Mouse (Mus musculus): ENCODE measurements around the gene Gm4969.
"Not testable (repeated sequence)": the region's sequence is repeated elsewhere in the genome, so short reads cannot be mapped to it uniquely, and the experiment has no call there.

The Gm4969 gene

GRCm38 (mm10) chr7:19118028-19118771 lies at the start of gene Gm4969:
TSS of gene Gm4969 (minus strand) at chr7:19118368.
- DNase-seq: peak; percentile 69

GRCm38 (mm10) chr7:19166990-19167389 lies 48.8 kb upstream of the Gm4969 start:
- no peak for DNase-seq

- no peak for DNase-seq
These were observed 47.7 kb upstream of the Gm4969 start, which contains the start of gene Gipr for GRCm38 (mm10) chr7:19165656-19166423. TSS of gene Gipr (minus strand) at chr7:19166127.

- DNase-seq: no peak
These were observed 46.8 kb upstream of the Gm4969 start for GRCm38 (mm10) chr7:19164978-19165377.

GRCm38 (mm10) chr7:19164189-19164588 lies 46.0 kb upstream of the Gm4969 start:
- DNase-seq: no peak

- no peak for DNase-seq
These were observed 45.6 kb upstream of the Gm4969 start for GRCm38 (mm10) chr7:19163752-19164151.

GRCm38 (mm10) chr7:19162928-19163327 lies 44.8 kb upstream of the Gm4969 start:
- DNase-seq: no peak

GRCm38 (mm10) chr7:19160115-19160514 lies 41.9 kb upstream of the Gm4969 start:
- no peak for DNase-seq

GRCm38 (mm10) chr7:19159411-19159810 lies 41.2 kb upstream of the Gm4969 start:
- DNase-seq: no peak

- no peak for DNase-seq
These were observed 40.4 kb upstream of the Gm4969 start for GRCm38 (mm10) chr7:19158601-19159000.

GRCm38 (mm10) chr7:19157160-19157800 lies 39.1 kb upstream of the Gm4969 start:
- peak; percentile 96 for DNase-seq

GRCm38 (mm10) chr7:19155825-19156475 lies 37.8 kb upstream of the Gm4969 start:
- no peak for DNase-seq

- no peak for DNase-seq
These were observed 36.6 kb upstream of the Gm4969 start for GRCm38 (mm10) chr7:19154796-19155195.

- DNase-seq: not testable (repeated sequence)
These were observed 33.0 kb upstream of the Gm4969 start for GRCm38 (mm10) chr7:19151121-19151520.

- DNase-seq: peak; percentile 96
These were observed 31.5 kb upstream of the Gm4969 start, which contains the start of gene Snrpd2 for GRCm38 (mm10) chr7:19149626-19150025. TSS of gene Snrpd2 (plus strand) at chr7:19149722.

- DNase-seq: peak; percentile 96
These were observed 30.8 kb upstream of the Gm4969 start, which contains the start of gene Qpctl for GRCm38 (mm10) chr7:19148875-19149541. TSS of gene Qpctl (minus strand) at chr7:19149291.

GRCm38 (mm10) chr7:19148180-19148874 lies 30.2 kb upstream of the Gm4969 start:
- no peak for DNase-seq

GRCm38 (mm10) chr7:19147497-19148045 lies 29.4 kb upstream of the Gm4969 start:
- DNase-seq: no peak

GRCm38 (mm10) chr7:19146793-19147192 lies 28.6 kb upstream of the Gm4969 start:
- DNase-seq: no peak

- no peak for DNase-seq
These were observed 19.2 kb upstream of the Gm4969 start for GRCm38 (mm10) chr7:19137380-19137779.

GRCm38 (mm10) chr7:19136673-19137334 lies 18.6 kb upstream of the Gm4969 start:
- no peak for DNase-seq

Data from cerebellum, adult 8-10 months (tissue).